Mouse (Mus musculus) kidney, adult 11 months (tissue): ENCODE measurements around the gene Gm42417.

Experiments used
- DNase-seq: peaks from one replicate; pipeline ENCODE4 v3.0.0; 2022

Gm42417 gene

GRCm38 (mm10) chr1:36513310-36513709, 25.9 kb downstream of the Gm42417 start:
- DNase-seq, result peak; percentile 38

GRCm38 (mm10) chr1:36512966-36513280, 26.3 kb downstream of the Gm42417 start:
- no peak for DNase-seq

GRCm38 (mm10) chr1:36512089-36512965, 26.9 kb downstream of the Gm42417 start:
- DNase-seq, result no peak

- DNase-seq, result peak; percentile 98
These were observed 27.8 kb downstream of the Gm42417 start, which contains the start of gene Cnnm3 for GRCm38 (mm10) chr1:36511289-36512021. Gene Cnnm3, plus strand, starts transcription at chr1:36511867.

GRCm38 (mm10) chr1:36508238-36508637, 31.0 kb downstream of the Gm42417 start:
- DNase-seq, result no peak

- DNase-seq, result peak; percentile 64
These were observed 38.0 kb downstream of the Gm42417 start for GRCm38 (mm10) chr1:36501261-36501660.

- no peak for DNase-seq
These were observed 41.9 kb downstream of the Gm42417 start for GRCm38 (mm10) chr1:36497312-36497711.

- no peak for DNase-seq
These were observed 42.5 kb downstream of the Gm42417 start for GRCm38 (mm10) chr1:36496719-36497118.

GRCm38 (mm10) chr1:36493299-36493698, 45.9 kb downstream of the Gm42417 start:
- no peak for DNase-seq

GRCm38 (mm10) chr1:36492416-36493139, 46.7 kb downstream of the Gm42417 start:
- DNase-seq, result peak; percentile 64

- DNase-seq, result no peak
These were observed 49.6 kb downstream of the Gm42417 start for GRCm38 (mm10) chr1:36489661-36490060.

- DNase-seq, result no peak
These were observed 52.1 kb downstream of the Gm42417 start for GRCm38 (mm10) chr1:36487111-36487510.

GRCm38 (mm10) chr1:36485080-36485479, 54.1 kb downstream of the Gm42417 start:
- no peak for DNase-seq

- no peak for DNase-seq
These were observed 55.4 kb downstream of the Gm42417 start for GRCm38 (mm10) chr1:36483825-36484224.
